Mouse (Mus musculus): ENCODE data around the gene Ahcy.
"Not testable (repeated sequence)": the region's sequence is repeated elsewhere in the genome, so short reads cannot be mapped to it uniquely, and the experiment has no call there.

The Ahcy gene

DNA sequence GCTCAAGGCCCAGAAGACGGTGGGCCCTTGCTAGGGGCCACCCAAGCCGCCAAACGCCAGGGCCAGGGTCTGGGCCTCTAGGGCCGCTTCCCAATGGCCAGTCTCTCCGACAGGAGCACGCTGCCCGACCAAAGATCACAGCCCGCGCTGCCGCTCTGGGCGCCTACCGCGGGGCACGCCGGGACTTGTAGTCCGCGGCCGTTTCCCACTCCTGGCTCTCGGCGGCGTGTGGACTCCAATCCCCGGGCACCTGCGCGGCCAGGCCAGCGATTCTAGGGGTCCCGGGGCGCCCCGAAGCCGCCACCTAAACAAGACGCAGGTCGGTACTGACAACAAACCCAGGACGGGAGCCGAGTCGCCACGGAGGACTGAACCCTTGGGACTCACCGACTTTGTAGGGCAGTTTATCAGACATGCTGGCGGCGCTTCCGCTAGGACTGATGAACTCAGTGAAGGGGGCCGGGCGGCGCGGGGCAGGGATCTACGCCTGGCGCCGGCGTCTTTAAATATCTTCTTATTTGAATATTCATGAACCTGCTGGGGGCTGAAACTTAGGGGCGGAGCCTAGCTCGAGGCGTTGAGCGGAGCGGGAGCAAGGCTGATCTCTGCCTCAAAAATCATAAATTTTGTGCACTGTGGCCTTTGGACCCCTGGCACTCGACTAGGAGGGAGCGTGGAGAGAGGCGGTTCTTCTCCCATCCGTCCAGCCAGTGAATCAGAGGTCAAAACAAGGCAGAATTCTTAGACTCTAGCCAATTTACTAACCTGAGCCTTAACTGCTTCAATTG lies at the start of gene Ahcy:
Gene Ahcy (minus strand): TSS at position 520 of the 788 bp plus-strand sequence.
- peak; percentile 77 for DNase-seq (ENCODE audit: low read depth, low spot score)

- DNase-seq (ENCODE audit: low read depth, low spot score), result no peak
Measured at GRCm38 (mm10) chr2:155115216-155115830, 41.0 kb upstream of the Ahcy start.

DNA sequence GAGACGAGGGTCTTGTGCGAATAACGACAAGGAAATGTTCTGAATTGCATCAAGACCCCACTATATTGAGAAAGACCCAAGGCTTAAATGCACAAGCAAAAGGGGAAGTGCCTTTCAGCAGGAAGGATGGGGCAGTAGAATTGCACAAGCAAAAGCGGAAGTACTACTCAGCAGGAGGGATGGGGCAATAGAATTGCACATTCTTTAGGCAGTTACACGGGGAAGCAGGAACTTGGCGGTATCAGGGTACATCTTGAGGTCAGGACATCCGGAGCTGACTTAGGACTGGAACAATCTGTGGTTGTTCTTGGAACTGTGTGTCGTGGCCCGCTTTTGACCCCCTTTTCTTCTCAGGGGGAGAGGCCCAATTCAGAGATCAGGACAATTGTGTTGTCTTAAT lies 33.0 kb upstream of the Ahcy start:
- DNase-seq (ENCODE audit: low read depth, low spot score), result not testable (repeated sequence)

DNA sequence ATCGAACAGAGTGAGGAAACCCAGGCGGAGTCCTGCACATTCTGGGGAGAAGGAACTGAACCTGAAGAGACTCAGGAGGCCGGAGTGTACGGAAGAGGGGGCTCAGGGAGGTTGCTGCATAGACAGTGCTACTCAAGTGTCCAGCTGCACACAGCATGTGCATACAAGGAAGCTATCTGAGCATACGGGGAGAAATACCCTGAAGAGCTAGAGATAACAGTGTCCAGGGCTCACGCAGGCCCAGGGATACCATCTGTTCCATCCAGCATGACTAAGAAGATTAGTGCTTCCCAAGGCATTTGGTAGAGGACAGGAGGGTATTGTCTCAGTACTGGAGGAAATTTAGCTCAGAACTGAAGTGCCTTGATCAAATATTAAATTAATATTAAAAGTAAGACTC lies 29.3 kb upstream of the Ahcy start:
- DNase-seq (ENCODE audit: low read depth, low spot score), result no peak

DNA sequence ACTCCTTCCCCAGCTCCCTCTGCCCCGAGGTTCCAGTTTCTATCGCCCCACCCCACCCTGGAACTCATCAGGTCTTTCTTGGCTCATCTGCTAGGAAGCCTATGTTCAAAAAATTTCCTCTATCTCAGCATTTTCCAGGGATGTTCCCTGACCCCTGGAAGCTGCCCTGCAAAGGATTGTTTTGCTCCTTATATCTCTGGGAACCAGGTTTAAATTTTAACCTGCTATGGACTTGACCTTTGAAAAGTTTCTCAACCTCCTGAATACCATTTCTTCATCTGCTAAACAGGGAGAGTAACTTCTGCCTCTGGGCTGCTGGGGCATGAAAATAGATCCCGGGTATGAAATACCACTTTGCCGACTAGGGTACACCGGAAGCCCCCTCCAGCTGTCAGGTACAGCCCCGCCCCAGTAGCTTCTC lies 27.5 kb upstream of the Ahcy start:
- no peak for DNase-seq (ENCODE audit: low read depth, low spot score)

GRCm38 (mm10) chr2:155100796-155101259 lies 26.5 kb upstream of the Ahcy start:
- DNase-seq (ENCODE audit: low read depth, low spot score), result no peak

DNA sequence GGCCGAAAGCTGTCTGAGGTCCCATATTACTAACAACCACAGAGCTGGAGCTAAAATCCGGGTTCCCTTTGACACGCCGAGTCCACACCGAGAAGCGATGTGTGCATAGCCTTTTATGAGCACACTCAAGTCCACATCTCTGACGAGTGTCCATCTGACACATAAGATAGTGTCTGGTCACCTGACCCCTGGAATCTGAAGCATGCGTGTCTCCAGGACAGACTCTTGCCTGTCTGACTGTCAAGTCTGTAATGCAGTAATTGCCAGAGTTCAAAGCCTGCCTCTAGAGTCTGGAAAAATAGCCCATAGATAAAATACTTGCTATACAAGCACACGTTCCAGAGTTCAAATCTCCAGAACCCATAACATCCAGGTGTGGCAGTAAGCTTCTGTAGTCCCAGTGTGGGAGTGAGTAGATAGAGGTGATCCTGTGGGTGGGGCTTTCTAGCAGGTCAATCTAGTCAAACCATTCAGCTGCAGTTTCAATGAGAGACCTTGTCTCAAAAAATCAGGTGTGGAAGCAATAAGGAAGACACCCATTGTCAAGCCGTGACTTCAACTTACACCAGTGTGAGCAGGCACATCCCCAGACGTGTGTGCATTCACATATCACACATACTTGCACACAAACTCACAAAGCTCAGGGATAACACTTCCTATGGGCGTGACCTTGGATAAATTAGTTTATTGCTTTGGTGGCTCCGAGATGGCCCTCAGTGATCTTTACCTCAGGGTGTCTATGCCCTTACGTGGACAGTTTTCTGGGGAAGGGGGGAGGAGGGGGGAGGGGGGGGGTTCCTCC lies 25.9 kb upstream of the Ahcy start:
- DNase-seq (ENCODE audit: low read depth, low spot score), result no peak

DNA sequence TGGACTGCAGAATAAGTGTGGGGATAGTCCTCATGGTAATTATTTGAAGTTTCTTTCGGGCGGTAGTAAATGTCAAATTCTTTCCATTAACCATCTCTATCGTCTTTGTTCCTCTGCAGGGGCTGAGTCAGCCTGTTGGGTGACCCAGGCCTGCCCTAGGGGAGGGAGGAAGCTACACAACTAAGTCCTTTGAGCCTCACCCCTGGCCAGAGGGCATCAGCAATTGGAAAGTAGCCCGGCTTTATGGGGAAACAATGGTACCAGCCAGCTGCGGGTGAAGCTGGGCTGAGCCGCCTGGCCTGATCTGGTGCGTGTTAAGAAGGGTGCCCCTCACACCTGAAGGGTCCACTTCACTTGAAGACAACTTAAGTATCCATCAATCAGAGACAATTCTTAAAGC lies 25.1 kb upstream of the Ahcy start:
- no peak for DNase-seq (ENCODE audit: low read depth, low spot score)

DNA sequence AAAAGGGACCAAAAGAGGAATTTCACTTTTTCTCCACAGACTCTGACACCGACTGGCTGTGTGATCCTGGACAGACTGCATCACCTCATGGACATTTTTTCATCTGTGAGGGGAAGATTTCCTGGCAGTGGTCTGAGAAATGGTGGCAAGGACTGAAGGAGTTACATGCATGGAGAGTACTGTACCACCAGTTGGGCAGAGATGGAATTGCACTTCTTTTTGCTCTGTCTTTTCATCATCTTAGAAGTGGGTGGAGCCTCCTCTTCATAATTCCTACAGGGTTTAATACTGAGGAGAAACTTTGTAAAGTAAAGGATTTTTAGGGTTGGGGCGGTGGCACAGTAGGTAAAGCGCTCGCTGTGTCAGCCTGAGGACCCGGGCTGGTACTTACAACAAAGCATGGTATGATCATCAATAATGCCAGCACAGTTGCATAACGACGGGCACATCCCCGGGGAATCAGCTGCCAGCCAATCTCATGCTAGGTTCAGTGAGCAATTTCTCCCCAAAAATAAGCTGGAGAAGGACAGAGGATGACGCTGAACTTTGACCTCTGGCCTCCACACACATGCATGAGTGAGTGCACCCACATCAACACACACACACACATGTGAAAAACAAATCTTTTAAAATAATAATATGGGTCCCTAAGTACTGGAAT lies 24.6 kb upstream of the Ahcy start:
- DNase-seq (ENCODE audit: low read depth, low spot score), result no peak

GRCm38 (mm10) chr2:155093418-155093817 lies 19.1 kb upstream of the Ahcy start:
- no peak for DNase-seq (ENCODE audit: low read depth, low spot score)

DNA sequence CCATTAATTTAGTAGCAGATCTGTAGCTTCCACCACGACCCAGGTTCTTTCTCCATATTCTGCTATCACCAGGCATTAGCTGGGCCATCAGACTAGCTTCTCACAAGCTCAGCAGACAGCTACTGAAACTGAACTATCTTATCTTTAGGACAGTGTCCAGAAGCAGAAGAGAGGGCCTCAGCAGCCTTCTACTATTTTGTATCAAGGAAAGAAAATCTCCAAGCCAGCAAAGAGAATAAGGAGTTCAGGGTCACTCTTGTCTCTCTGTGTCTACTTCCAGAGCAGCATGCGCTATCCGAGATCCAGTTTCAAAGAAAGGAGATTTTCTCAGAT lies 17.4 kb upstream of the Ahcy start:
- no peak for DNase-seq (ENCODE audit: low read depth, low spot score)

DNA sequence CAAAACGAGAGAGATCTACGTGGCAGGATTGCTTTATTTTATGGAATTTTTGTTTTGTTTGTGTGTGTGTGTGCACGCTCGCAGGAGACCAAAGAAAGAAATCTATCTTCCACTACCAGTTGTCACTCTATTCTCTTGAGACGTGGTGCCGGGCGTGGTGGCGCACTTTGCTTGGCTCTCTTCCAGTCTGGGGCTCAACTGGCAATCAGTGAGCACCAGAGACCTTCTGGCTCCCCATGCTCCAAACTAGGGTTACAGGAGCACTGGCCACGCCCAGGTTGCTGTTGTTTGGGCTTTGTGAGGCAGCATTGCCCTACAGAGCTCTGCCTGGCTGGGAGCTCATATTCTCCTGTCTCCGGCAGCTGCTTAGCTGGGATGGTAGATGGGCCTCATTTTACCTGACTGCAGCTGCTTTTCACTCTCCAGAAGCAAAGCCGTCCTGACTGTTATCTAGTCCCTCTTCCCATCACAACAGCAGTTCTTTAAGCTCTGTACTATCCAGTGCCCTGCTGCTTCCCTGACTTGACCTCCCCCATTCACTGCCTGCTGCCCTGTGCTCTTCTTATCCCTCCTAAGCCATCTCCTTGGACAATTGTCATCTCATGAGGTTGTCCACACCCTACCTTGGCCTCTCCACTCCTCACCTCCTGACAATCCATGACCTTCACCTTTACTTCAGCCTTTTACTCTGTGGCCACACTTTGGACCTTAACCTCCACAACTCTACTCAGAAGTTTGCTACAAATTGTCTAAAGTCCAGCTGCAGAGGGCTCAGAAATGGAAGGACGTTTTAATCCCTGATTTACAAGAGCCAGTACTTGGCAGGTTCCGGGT lies 16.8 kb upstream of the Ahcy start:
- DNase-seq (ENCODE audit: low read depth, low spot score), result no peak

- no peak for DNase-seq (ENCODE audit: low read depth, low spot score)
Measured at GRCm38 (mm10) chr2:155088264-155088663, 14.0 kb upstream of the Ahcy start.

GRCm38 (mm10) chr2:155086328-155086727 lies 12.0 kb upstream of the Ahcy start:
- DNase-seq (ENCODE audit: low read depth, low spot score), result no peak

- DNase-seq (ENCODE audit: low read depth, low spot score), result no peak
Measured at GRCm38 (mm10) chr2:155084546-155084945, 10.2 kb upstream of the Ahcy start.

- no peak for DNase-seq (ENCODE audit: low read depth, low spot score)
Measured at GRCm38 (mm10) chr2:155082121-155082803, 8.0 kb upstream of the Ahcy start.

DNA sequence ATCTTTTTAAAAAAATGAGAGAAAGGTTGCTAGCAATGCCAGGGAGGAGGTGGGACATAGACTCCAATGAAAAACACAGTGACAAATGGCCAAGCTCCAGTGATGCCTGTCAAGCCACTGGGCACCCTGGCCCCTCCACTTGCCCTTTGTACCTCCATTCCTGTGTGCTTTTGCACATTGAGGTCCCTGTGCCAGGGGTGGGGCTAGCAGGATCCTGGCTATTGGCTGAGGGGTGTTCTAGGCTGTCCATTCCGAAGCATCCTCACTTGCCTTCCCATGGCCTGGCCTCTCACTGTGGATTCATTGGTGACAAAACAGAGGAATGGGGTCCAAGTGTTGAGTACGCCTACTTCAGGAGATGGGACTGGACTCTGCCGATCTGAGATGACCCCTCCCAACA lies 6.8 kb upstream of the Ahcy start:
- no peak for DNase-seq (ENCODE audit: low read depth, low spot score)

DNA sequence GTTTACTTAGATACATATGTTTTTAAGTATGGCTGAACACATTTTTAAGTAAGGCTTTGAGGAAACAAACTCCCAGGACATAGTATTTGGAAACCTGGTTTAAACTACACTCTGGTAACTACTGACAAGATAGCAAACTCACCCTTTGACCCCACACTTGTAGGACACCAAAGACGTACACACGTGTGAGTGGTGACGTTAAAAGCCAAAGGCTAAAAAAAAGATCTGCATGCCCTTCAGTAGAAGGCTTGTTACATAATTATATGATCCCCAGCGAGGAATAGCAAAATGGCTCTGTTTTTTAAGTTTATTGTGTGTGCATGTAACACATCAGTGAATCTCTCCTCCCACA lies 5.9 kb upstream of the Ahcy start:
- DNase-seq (ENCODE audit: low read depth, low spot score), result no peak

GRCm38 (mm10) chr2:155079500-155080178 lies 5.3 kb upstream of the Ahcy start:
- DNase-seq (ENCODE audit: low read depth, low spot score), result no peak

DNA sequence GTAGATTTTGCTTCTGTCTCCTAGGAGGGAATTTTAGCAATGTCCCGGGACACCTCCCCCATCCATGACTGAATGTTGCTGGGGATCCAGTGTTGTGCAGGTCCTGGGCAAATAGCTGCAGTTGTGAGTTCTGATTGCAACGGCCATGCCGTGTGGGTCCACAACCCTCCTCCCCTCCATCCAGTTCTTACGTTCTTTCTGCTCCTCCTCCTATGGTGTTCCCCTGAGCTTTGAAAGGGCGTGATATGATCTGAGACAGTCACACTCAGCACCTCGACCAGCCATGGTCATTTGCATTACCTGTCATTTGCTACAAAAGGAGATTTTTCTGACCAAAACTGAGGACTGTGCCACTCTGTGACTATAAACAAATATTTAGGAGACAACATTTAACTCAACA lies 1.4 kb upstream of the Ahcy start:
- DNase-seq (ENCODE audit: low read depth, low spot score), result no peak
